Mouse (Mus musculus) G1E (cell line): Measurements from ENCODE around the gene Nsmce4a.

Experiments used
- CTCF ChIP-seq: IDR thresholded peaks from 2 replicates; pipeline ENCODE4 v1.5.1; 2012; ENCODE audit warnings: low read depth, low read length, inconsistent platforms, mixed read lengths
- TAL1 ChIP-seq: conservative IDR thresholded peaks from 2 replicates; pipeline ENCODE4 v1.6.1; 2012; ENCODE audit warnings: low read depth, low read length, inconsistent platforms, mixed read lengths

- TF ChIP-seq CTCF = no peak
- TF ChIP-seq TAL1 = no peak
Observed at GRCm38 (mm10) chr7:130520049-130520425, 52.9 kb downstream of the Nsmce4a start, which contains the start of gene Ate1.
